Mouse (Mus musculus) T-cell, adult 66 days (primary cell): ENCODE data around the gene Edaradd. TPM values are rescaled to one million over a fixed set of nuclear protein-coding genes. Genes with fewer than 3 reads are reported as not detected.

Experiments used
- total RNA-seq, 2 experiments: library from RNA; stranded (reverse); gene quantifications; 3 replicates in 1 of 2; 4 replicates in 1 of 2; pipeline ENCODE4 v1.2.4; 2023

Gene Edaradd
- total RNA-seq = 1 to 10 TPM in 1 of 2 experiments, under 1 TPM in 1; 0.89 to 1.6 TPM

DNA sequence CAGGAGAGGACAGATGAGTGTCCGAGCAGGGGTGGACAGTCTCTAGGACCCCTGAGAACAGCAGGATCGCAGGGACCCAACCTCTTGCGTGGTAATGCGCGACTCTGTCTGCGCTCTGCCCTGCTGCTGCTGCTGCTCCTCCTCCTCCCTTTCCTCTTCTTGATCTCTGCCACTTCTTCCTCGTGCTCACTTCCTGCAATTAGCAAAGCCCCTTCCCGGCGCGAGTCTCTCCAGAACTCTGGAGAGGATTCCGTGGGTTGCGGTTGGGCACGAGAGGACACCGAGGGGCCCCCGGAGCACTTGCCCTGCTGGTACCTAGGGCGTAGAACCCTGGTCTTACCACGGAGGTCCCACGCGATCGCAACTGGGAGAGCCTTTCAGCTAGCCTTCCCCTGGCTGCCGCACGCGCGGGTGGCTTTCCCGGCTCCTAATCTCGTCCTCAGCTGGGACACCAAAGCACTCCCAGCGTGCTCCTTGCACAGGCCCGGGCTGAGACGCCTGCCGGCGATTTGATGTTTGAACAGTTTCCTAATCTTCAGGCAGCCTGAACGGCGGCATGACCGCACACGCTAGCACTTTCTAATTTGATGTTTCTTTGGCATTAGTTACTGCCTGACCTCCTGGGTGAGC lies at the start of gene Edaradd:
Edaradd (minus strand) TSS at position 484 of the 630 bp plus-strand sequence.

DNA sequence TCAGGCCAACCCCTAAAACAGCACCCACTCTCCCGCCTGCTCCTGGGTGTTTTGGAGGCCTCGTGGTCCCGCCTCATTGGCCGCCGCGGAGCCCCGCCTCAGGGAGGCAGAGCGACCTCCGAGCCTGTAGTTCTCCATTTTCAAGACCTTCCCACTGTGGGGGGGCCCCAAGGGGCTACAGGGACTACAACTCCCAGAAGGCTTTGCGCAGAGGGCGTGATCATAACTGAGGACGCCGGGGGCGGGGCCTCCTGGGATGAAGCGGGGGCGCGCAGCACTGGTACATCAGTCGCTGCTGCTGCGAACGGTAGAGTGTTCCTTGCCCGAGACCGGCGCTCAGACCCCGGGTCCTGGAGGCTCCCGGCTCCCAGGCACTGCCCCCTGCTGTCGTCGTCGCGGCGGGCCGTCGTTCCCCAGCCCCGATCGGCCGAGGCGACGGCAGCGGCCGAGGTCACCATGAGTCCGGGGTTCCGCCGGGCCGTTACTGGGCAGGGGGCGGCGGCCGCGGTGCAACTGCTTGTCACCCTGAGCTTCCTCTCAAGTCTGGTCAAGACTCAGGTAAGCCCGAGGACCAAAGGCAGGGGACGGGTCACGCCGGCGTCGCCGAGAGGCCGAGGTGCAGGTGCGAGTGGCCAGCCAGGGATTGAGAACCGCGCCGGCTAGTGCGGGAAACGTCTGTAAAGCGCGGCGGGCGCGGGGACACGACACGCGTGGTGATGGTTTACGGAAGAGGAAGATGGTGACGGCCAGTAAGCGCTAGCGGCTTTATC lies 45.6 kb upstream of the Edaradd start, which contains the start of gene Ero1lb:
Ero1lb (plus strand) TSS at position 254 of the 770 bp plus-strand sequence.

DNA sequence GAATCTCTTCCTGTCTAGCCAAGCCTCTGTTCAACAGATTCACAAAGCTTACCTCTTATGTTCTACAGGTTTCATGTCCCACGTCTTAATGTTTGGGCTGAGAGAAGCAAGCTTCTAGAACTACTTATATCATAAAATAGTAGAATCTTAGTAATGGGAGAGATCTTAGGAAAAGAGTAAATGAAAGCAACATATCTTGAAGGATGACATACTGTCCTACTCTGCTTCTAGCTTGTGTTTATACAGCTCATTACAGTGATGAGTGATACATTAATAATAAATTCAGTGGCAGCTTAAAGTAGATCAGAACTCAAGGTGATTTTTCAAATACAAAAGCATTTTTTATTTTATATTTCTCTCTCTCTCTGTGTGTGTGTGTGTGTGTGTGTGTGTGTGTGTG lies 55.4 kb downstream of the Edaradd start, which contains the start of gene Lgals8:
Lgals8 (minus strand) TSS at position 101 of the 400 bp plus-strand sequence.

Other genes with a start within 250 kb of the Edaradd start
- gene Actn2, start 179.7 kb downstream of the Edaradd start, total RNA-seq = 10 to 100 TPM; 23.2 to 23.6 TPM
- 100 to 1,000 TPM in 1 of 2 experiments, 10 to 100 TPM in 1; 95.4 to 104 TPM for gene Heatr1, start 125.4 kb downstream of the Edaradd start, total RNA-seq
- gene Lgals8, start 55.5 kb downstream of the Edaradd start, total RNA-seq = 10 to 100 TPM; 92.8 to 94.4 TPM
- 10 to 100 TPM; 13.1 to 16.7 TPM for gene Ero1lb, start 45.4 kb upstream of the Edaradd start, total RNA-seq